Mouse (Mus musculus) midbrain, embryonic 15.5 days (tissue): ENCODE results near the gene Dab1. TPM values are rescaled to one million over a fixed set of nuclear protein-coding genes. Genes with fewer than 3 reads are reported as not detected.

Source experiments
- ATAC-seq: fragments of 200-750 bp; cut with Nextera tagmentation; replicated peaks from 2 replicates; pipeline ENCODE4 v1.8.0; 2017; ENCODE audit warnings: moderate TSS enrichment
- H3K27ac ChIP-seq: fragments of 300-500 bp; sonication (generic); 2 replicates; pipeline ENCODE4 v1.5.1; 2015; ENCODE audit warnings: mild to moderate bottlenecking, inconsistent platforms
- H3K27me3 ChIP-seq: fragments of 300-500 bp; sonication (generic); replicated peaks from 2 replicates; pipeline ENCODE4 v1.6.1; 2015; ENCODE audit warnings: inconsistent platforms
- H3K36me3 ChIP-seq: fragments of 300-500 bp; sonication (generic); replicated peaks from 2 replicates; pipeline ENCODE4 v1.6.1; 2015; ENCODE audit warnings: inconsistent platforms
- H3K4me1 ChIP-seq: fragments of 300-500 bp; sonication (generic); 2 replicates; pipeline ENCODE4 v1.6.1; 2015; ENCODE audit warnings: inconsistent platforms
- H3K4me2 ChIP-seq: fragments of 300-500 bp; sonication (generic); 2 replicates; pipeline ENCODE4 v1.6.1; 2015; ENCODE audit warnings: inconsistent platforms, mild to moderate bottlenecking, moderate library complexity
- H3K4me3 ChIP-seq: fragments of 300-500 bp; sonication (generic); 2 replicates; pipeline ENCODE4 v1.5.1; 2015; ENCODE audit warnings: mild to moderate bottlenecking, inconsistent platforms
- H3K9ac ChIP-seq: fragments of 300-500 bp; sonication (generic); 2 replicates; pipeline ENCODE4 v1.6.1; 2015; ENCODE audit warnings: mild to moderate bottlenecking, inconsistent platforms
- H3K9me3 ChIP-seq: fragments of 300-500 bp; sonication (generic); 2 replicates; pipeline ENCODE4 v1.6.1; 2016; ENCODE audit warnings: inconsistent platforms
- WGBS: fragments of 180-500 bp; shearing (Covaris S2); methylation state at CpG from one replicate; pipeline ENCODE4 v1.1.7; 2015; ENCODE audit warnings: mixed read lengths; 5-methylcytosine and 5-hydroxymethylcytosine counted together
- polyA plus RNA-seq: library from polyadenylated mRNA; unstranded; fragments of >200 nt; fragmentation: Nextera tagmentation; extraction: Ambion mirVana; gene quantifications from 2 replicates; pipeline ENCODE4 v1.2.1, GENCODE M21; 2015

Dab1 gene
- polyA plus RNA-seq, 1 experiment from 2014 or later = 135 TPM

DNA sequence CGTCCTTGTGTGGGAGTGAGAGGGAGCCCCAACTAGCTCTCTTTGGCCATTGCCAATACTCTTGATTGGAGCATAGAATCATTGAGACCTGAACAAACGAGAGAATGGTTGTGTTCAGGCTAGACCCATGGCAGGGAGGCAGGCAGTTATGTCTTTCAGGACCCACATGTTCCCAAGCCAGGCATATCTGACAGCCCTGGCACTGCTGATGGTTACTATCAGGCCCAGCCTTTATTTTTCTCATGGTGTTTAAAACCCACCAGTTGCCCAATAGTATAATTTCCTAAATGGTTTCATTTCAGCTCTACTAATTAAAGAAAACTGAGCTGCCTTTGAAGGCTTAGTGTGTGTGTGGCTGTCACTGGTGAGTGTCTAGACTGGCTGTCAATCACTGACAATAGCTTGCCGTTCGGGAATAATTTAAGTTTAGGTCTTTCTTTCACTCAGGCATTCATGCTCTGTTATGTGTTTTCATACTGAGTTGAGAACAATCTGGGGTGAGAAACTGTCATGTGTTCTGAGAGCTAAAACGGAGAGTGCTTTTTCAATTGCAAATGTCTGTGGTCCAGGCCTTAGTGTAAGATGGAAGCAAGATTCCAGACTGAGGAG, 17.1 kb downstream of the Dab1 start:
- WGBS = 24% methylated on average over 5 of the region's 5 CpGs
- Histone ChIP-seq H3K27me3 (no peaks in the 10 kb centered on the region), H3K4me2 (no peak overlapping the region), H3K4me1 (0 out of 2 replicates have a peak, but pooled peaks cover 3% of the 10 kb centered on the region), H3K36me3 (no peaks in the 10 kb centered on the region), H3K9ac (no peak overlapping the region), H3K4me3 (no peak overlapping the region), H3K9me3 (no peaks in the 10 kb centered on the region), H3K27ac (no peak overlapping the region)
- no peak for ATAC-seq

DNA sequence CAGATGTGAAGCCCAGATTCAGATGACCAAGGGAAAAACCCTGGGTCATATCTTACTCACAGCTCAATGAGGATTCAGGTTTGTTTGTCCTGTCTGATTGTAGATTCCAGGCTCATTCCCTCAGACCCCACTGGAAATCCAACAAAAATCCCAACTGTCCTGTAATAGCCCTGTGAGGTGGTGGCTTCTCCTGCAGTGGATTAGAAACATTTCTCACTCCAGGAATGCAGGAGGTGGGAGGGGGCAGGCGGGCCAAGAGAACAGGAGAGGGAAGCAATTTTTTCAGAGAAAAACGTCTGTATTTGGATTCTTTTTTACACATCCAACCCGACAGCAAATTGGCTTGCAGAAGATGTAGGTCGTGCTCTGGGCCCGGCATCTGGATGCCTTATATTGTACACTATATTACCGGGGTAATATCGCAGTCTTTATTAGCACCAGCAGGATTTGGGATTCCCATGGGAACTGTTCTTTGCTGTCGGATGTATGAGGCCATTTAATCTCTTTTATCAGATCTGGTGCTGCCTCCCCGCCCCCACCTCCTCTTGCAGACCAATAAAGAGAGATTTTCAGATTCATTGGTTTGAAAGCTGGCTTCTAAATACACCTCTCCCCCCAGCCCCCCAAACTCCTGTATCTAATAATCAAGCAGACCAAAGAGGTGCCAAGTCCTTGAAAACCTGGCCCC, 29.2 kb downstream of the Dab1 start:
- Histone ChIP-seq H3K4me2 (no peak overlapping the region; the same call in 1 of the 2 replicates), H3K9me3 (no peaks in the 10 kb centered on the region), H3K4me3 (no peak overlapping the region), H3K4me1 (peaks cover 11% of the 10 kb centered on the region), H3K27me3 (no peaks in the 10 kb centered on the region), H3K27ac (peak overlapping the region; percentile 12; the same call in 1 of the 2 replicates), H3K9ac (no peak overlapping the region), H3K36me3 (no peaks in the 10 kb centered on the region)
- WGBS = 12% methylated on average over 9 of the region's 9 CpGs
- ATAC-seq = no peak

DNA sequence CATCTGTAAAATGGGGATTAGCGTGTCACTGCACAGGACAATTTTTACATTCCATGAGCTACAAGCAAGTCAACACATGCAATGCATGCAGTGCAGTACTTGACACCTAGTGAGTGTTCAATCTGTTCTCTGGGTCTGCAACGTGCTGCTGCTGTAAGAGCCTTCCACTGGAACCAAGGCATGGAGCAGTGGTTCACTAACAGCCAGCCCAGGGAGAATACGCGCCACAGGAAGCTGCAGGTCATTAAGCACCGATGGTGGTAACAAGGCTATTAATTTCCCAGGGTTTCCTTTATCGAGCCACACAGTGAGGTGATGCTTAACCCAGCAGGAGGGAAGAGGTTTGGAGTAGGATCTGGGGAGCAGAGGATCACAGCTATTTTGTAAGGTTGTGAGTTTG, 36.6 kb downstream of the Dab1 start:
- no peaks in the 10 kb centered on the region for H3K4me1 ChIP-seq
- ATAC-seq = no peak
- no peak overlapping the region for H3K4me2 ChIP-seq
- WGBS = 54% methylated on average over 6 of the region's 6 CpGs
- no peaks in the 10 kb centered on the region for H3K36me3 ChIP-seq
- no peaks in the 10 kb centered on the region for H3K27me3 ChIP-seq
- H3K9ac ChIP-seq = no peak overlapping the region
- H3K27ac ChIP-seq = no peak overlapping the region
- H3K4me3 ChIP-seq = no peak overlapping the region
- H3K9me3 ChIP-seq = no peaks in the 10 kb centered on the region

DNA sequence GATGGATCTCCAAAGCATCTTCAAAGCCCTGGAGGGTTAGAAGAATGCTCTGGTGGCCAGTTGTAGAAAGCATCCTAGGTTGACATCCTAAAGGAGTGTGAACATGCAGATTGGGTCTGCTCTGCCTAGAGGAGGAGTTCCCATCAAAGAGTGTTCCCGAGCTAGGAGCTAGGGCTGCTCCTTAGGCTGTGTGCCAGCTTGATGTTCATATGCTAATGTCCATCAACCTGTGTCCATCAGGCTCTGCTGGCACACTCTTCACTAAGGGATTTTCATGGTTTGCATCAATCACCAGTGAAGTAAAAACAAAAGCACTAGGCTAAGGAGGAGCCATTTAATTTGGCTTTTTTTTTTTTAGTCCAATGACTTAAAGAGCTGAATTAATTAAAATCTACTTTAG, 42.2 kb downstream of the Dab1 start:
- Histone ChIP-seq H3K36me3 (no peaks in the 10 kb centered on the region), H3K9me3 (no peaks in the 10 kb centered on the region), H3K4me3 (no peak overlapping the region), H3K27me3 (no peaks in the 10 kb centered on the region), H3K9ac (no peak overlapping the region), H3K4me2 (no peak overlapping the region), H3K27ac (no peak overlapping the region), H3K4me1 (no peaks in the 10 kb centered on the region)
- WGBS = 14% methylated on average over 1 of the region's 1 CpGs
- no peak for ATAC-seq

DNA sequence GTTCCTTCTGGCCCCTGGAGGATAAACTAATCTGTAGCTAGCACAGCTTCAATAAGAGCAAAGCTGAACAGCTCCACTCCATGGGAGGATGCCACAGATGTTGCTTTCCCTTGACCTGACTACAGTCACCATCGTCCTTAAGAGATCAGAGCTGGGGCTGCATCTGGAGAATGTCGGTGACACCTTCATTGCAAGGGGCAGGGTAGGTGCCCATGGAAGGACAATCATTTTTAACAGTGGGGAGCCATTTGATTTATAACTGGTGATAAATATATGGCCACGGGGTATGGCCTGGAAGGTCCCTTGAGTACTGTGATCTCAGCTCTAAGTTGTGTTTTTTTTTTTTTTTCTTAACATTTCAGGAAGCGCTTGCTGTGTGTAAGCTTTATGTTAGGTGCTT, 48.3 kb downstream of the Dab1 start:
- 83% methylated on average over 4 of the region's 4 CpGs for WGBS

DNA sequence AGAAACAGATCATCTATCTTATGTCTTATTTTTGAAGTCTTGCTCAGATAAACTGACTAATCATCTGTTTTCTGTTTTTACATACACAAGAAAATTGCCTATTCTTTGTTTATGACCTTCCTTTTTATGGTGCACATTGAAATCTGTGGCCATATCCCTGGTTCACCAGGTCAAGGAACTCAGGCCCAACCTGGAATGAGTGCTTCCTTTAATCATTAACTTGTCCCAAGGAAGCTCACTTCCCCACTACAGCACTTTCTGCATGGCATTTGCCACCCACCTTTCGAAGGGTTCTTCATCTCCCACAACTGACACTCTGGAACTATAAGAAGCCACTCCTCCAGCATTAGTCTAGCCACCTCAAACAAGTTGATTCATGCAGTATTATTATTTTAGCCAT, 58.0 kb downstream of the Dab1 start:
- Histone ChIP-seq H3K9me3 (no peaks in the 10 kb centered on the region), H3K4me2 (no peak overlapping the region), H3K9ac (no peak overlapping the region), H3K27ac (no peak overlapping the region), H3K36me3 (no peaks in the 10 kb centered on the region), H3K4me1 (no peaks in the 10 kb centered on the region), H3K27me3 (no peaks in the 10 kb centered on the region), H3K4me3 (no peak overlapping the region)
- WGBS = 68% methylated on average over 1 of the region's 1 CpGs
- no peak for ATAC-seq

More for the DNA sequence above, 48.3 kb downstream of the Dab1 start:
- Histone ChIP-seq H3K4me1 (no peaks in the 10 kb centered on the region), H3K4me2 (no peak overlapping the region), H3K9ac (no peak overlapping the region), H3K4me3 (no peak overlapping the region), H3K36me3 (no peaks in the 10 kb centered on the region), H3K27me3 (no peaks in the 10 kb centered on the region), H3K27ac (no peak overlapping the region), H3K9me3 (no peaks in the 10 kb centered on the region)
- no peak for ATAC-seq

DNA sequence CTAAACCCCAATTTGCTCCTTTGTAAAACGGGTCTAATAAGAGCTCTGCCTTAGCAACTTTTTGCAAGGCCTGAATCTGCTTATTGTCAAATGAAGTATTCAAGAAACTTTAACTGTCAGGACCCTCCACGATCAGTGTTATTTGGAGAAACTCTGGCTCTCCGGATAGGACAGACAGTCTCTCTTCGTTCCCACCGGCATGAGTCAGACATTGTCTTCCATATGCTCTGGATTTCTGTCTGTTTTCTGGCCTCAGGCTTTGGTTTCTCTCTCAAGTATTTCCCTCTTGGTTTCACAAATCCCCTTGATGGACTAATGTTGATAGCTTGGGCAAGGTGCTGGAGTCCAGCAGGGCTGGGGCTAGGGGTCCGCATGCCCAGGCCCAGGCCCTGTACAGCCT, 59.3 kb downstream of the Dab1 start:
- no peak for ATAC-seq
- H3K9ac ChIP-seq = no peak overlapping the region
- no peaks in the 10 kb centered on the region for H3K9me3 ChIP-seq
- no peak overlapping the region for H3K4me3 ChIP-seq
- WGBS = 86% methylated on average over 6 of the region's 6 CpGs
- H3K4me2 ChIP-seq = no peak overlapping the region
- no peak overlapping the region for H3K27ac ChIP-seq
- no peaks in the 10 kb centered on the region for H3K4me1 ChIP-seq
- H3K27me3 ChIP-seq = no peaks in the 10 kb centered on the region
- no peaks in the 10 kb centered on the region for H3K36me3 ChIP-seq

- H3K4me2 ChIP-seq = no peak overlapping the region
- H3K4me1 ChIP-seq = no peaks in the 10 kb centered on the region
- no peak for ATAC-seq
- H3K27ac ChIP-seq = no peak overlapping the region
- WGBS = 79% methylated on average over 4 of the region's 4 CpGs
- no peaks in the 10 kb centered on the region for H3K36me3 ChIP-seq
- H3K9me3 ChIP-seq = no peaks in the 10 kb centered on the region
- no peak overlapping the region for H3K9ac ChIP-seq
- H3K4me3 ChIP-seq = no peak overlapping the region
- H3K27me3 ChIP-seq = no peaks in the 10 kb centered on the region
These were observed 66.0 kb downstream of the Dab1 start for GRCm38 (mm10) chr4:103685136-103685535.

DNA sequence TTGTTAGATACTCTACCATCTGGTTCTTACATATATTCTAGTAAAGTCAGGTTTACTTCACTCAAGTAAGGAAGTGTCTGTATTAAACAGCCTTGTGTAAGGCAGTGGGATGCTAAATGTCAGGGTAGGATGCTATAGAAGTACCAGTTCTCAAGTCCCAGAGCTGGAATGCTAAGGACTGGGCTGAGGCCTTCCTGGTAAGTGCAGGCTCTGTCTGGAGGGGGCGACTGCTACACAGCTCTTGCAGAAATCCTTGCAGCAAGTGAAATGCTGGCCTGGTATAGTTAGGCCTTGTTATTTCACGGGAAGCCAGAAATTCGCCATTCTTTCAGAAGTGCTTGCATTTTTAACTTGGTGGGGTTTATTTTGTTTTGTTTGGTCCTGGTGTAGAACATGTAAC, 72.6 kb downstream of the Dab1 start:
- no peak overlapping the region for H3K4me3 ChIP-seq
- no peak overlapping the region for H3K9ac ChIP-seq
- no peak for ATAC-seq
- H3K9me3 ChIP-seq = no peaks in the 10 kb centered on the region
- no peak overlapping the region for H3K4me2 ChIP-seq
- no peaks in the 10 kb centered on the region for H3K4me1 ChIP-seq
- no peak overlapping the region for H3K27ac ChIP-seq
- no peaks in the 10 kb centered on the region for H3K27me3 ChIP-seq
- WGBS = 40% methylated on average over 3 of the region's 3 CpGs
- H3K36me3 ChIP-seq = no peaks in the 10 kb centered on the region

- no peaks in the 10 kb centered on the region for H3K27me3 ChIP-seq
- H3K4me2 ChIP-seq = no peak overlapping the region
- ATAC-seq = no peak
- peaks cover 18% of the 10 kb centered on the region for H3K4me1 ChIP-seq
- H3K4me3 ChIP-seq = no peak overlapping the region
- H3K36me3 ChIP-seq = no peaks in the 10 kb centered on the region
- no peaks in the 10 kb centered on the region for H3K9me3 ChIP-seq
- 21% methylated on average over 4 of the region's 4 CpGs for WGBS
- no peak overlapping the region for H3K27ac ChIP-seq
- no peak overlapping the region for H3K9ac ChIP-seq
These were observed 80.6 kb downstream of the Dab1 start for GRCm38 (mm10) chr4:103699755-103700154.

DNA sequence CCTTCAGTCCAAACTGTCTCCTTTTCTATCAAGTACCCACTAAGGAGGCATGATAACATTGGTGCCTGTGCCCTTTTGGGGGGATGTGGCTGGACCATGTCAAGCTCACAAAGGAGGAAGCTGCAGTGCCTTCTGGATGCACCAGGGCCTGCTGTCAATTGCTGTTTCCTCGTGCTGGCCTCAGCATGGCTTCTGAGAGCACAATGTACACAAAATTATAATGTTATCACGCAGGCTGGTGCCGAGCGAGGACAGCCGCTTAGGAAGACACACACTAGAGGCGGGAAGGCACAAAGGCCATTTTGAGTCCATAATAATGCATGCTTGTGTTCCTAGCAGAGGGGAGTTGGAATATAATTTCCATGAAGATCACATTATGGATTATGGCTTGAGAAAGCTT, 81.2 kb downstream of the Dab1 start:
- Histone ChIP-seq H3K36me3 (no peaks in the 10 kb centered on the region), H3K4me3 (no peak overlapping the region), H3K27ac (peak overlapping the region; percentile 31; the same call in 1 of the 2 replicates), H3K27me3 (no peaks in the 10 kb centered on the region), H3K4me2 (no peak overlapping the region), H3K9me3 (no peaks in the 10 kb centered on the region), H3K4me1 (peaks cover 18% of the 10 kb centered on the region), H3K9ac (no peak overlapping the region)
- WGBS = 27% methylated on average over 6 of the region's 6 CpGs
- ATAC-seq = no peak

GRCm38 (mm10) chr4:103702137-103702536, 83.0 kb downstream of the Dab1 start:
- Histone ChIP-seq H3K4me1 (peaks cover 22% of the 10 kb centered on the region), H3K27ac (no peak overlapping the region), H3K27me3 (no peaks in the 10 kb centered on the region), H3K9me3 (no peaks in the 10 kb centered on the region), H3K4me2 (no peak overlapping the region), H3K36me3 (no peaks in the 10 kb centered on the region), H3K9ac (no peak overlapping the region), H3K4me3 (no peak overlapping the region)
- WGBS = 70% methylated on average over 3 of the region's 3 CpGs
- no peak for ATAC-seq

DNA sequence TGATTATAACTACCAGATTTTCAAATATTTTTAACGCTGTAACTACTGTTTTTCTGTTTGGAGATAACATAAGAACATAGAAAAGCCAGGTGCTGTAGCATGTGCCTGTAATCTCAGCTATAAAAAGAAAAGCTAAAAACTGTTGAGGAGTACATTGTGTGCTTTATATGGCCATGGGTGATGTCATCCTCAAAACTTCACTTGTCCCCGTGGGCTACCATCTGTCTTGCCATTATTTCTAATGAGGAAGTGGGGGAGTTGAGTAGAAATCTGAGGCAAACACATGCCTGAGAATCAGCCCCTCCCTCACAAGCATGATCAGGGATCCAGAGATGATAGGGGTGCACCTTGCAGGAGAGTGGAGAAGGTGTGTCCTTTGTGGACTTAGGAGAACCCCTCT, 85.3 kb downstream of the Dab1 start:
- H3K36me3 ChIP-seq = no peaks in the 10 kb centered on the region
- H3K27ac ChIP-seq = no peak overlapping the region
- ATAC-seq = no peak
- no peak overlapping the region for H3K9ac ChIP-seq
- H3K4me3 ChIP-seq = no peak overlapping the region
- no peaks in the 10 kb centered on the region for H3K9me3 ChIP-seq
- no peaks in the 10 kb centered on the region for H3K27me3 ChIP-seq
- no peak overlapping the region for H3K4me2 ChIP-seq
- H3K4me1 ChIP-seq = peaks cover 20% of the 10 kb centered on the region
- 82% methylated on average over 2 of the region's 2 CpGs for WGBS
